Mouse (Mus musculus) megakaryocyte, adult 5-6 weeks (primary cell): ENCODE measurements around the gene Ddah2. TPM values are rescaled to one million over a fixed set of nuclear protein-coding genes. Genes with fewer than 3 reads are reported as not detected.
A peak's percentile ranks its signal among the peaks of the same experiment; 100 is the strongest.

Experiments
- ATAC-seq: 2 replicates; pipeline ENCODE4 v1.8.0; 2016; ENCODE audit warnings: mild to moderate bottlenecking, inconsistent platforms; ENCODE audit not compliant: poor library complexity, severe bottlenecking
- total RNA-seq, 2 experiments: library from RNA; stranded (forward) in 1 of 2; stranded (reverse) in 1 of 2; fragments of 153-499, 151-499 nt in 1 of 2; fragments of 221-1000, 200-1000 nt in 1 of 2; gene quantifications; 2 replicates each; pipeline versions ENCODE4 v1.2.3 to v1.2.4; 2015 to 2017

Ddah2 gene
- 2.2 and 3.1 TPM in 2 replicates for total RNA-seq (2015)
- total RNA-seq (2017), result 1.2 and 2.7 TPM in 2 replicates

DNA sequence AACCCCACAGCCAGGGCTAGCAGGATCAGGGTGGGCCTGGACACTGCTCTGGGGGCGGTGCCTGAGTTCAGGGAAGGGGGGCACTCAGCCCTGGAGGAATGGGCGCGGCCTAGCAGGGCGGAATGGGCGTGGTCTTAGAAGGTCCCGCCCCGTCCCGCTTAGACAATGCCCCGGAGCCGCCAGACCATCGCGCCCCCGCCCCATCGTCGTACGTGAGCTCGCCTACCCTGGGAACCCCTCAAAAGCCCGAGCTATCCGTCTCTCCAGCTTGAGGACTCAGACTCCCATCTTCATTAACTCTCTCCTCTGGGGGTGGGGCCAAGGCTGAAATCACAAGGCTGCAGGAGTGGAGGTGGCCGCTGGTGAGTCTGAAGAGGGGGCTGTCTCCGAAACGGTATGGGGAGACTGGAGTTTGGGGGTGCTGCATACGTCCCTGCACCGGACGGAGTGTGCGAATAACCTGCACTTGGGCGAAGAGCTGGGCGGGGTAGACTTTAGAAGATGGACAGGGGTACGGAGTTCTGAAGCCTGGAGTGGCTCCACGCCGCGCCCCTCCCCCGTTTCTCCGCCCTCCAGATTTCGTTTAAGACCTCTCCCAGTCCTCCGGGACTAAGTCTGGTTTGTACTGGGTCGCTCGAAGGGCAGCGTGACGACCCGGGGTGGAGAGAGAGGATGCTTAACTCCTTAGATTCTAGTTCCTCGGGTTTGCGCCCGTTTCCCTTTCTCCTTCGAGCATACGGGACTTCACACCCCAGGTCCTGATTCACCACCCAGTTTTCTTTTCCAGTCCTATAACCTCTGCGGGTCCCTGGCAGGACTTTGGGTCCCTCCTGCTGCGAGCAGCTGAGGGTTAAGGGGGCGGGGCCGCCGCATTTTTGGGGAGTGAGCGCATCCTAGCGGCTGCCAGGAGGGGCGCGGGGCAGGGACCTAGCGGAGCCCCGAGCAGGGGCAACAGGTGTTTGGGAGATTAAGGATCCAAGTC lies at the start of gene Ddah2:
Ddah2 (plus strand) TSS at position 125 of the 982 bp plus-strand sequence.
- ATAC-seq, result peak; percentile 93

DNA sequence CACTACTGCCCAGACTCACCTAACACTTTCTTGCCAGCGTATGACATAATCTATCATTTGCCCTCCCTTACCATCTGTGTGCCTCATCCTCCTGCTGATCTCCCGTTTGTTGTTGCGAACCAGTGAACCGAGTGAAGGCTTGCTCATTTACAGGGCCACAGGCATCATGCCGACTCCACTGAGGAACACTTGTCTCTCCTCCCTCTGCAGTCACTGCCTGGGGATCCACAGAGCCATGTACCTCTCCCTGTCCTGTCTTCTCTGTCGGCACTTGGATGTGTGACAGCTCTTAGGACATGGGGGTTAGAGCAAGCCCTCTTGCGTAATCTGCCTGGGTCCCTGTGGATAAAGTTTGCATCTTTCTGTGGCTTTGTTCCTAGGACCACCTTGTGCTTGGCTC lies 49.2 kb upstream of the Ddah2 start:
- ATAC-seq, result no peak

DNA sequence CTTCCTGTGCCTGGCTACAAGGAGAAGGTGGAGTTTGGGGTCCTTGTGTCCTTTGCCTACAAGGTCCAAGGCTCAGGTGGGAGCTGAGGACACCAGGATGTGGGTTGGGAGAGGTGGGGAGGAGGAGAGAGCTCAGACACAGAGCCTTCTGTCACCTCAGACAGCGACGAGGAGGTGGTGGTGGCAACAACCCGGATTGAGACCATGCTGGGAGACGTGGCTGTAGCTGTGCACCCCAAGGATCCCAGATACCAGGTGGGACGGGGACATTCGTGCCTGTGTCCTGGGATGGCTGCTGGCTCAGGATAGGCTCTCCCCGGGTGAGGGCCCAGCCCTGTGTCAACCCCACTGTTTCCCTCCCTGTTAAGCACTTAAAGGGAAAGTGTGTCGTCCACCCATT lies 47.4 kb upstream of the Ddah2 start:
- no peak for ATAC-seq

DNA sequence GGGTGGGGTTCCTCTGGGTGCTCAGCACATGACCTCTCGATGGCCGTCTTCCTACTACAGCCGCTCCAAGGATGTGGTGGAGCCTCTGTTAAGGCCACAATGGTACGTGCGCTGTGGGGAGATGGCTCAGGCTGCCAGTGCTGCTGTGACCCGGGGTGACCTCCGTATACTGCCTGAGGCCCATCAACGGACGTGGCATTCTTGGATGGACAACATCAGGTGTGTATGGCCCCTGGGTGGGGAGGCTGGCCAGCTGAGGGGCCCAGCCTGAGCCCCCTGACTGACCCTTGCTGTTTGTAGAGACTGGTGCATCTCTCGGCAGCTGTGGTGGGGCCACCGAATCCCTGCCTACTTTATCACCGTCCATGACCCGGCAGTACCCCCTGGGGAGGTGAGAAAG lies 46.4 kb upstream of the Ddah2 start:
- ATAC-seq, result no peak

DNA sequence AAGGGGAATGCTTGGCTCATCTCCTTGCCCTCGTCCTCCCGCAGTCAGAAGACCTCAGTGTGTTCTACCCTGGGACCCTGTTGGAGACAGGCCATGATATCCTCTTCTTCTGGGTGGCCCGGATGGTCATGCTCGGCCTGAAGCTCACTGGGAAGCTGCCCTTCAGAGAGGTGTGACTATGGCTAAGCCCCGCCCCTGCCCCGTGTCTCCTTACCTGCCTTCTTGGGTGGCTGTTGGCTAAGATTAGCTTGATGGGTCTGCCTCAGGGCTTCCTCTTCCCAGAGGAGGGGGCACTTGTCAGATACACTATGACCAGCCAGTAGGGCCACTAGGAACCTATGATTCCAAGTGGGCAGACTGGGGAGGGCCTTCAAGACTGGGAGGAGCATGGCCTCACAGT lies 45.6 kb upstream of the Ddah2 start:
- ATAC-seq, result no peak

DNA sequence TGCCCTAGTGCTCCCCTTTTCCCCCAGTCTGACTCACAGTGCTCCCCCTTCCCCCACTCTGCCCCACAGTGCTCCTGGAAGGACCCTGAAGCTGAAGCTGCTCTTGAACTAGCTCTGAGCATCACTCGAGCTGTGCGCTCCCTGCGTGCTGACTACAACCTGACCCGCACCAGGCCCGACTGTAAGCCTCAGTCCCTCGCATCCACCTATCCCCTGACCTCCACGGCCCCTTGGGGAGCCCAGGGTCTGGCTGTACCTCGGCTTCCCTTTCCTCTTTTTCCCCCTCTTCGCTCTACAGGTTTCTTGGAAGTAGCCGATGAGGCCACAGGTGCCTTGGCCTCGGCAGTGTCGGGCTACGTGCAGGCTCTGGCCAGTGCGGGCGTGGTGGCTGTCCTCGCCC lies 43.5 kb upstream of the Ddah2 start:
- ATAC-seq, result no peak

DNA sequence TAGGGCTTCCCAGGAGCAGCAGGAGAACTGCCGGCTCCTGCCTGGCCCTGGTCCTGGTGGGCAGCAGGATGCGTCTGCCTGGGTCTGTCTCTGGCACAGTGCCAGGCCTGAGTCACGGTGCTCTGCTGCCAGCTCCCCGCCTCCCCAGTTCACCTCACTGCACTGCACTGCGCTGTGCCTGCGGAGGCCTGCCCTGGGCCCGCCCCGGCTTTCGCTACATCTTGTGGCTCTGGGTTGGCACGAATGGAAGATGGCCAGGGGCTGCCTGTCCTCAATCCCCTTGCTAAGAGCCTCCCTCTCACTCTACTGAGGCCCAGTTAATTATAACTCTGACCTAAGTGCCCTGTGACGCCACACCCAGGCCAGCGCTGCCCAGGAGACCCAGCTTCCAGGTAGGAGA lies 42.5 kb upstream of the Ddah2 start, which contains the start of gene Vwa7:
Vwa7 (plus strand) TSS at position 204 of the 400 bp plus-strand sequence.
- no peak for ATAC-seq

DNA sequence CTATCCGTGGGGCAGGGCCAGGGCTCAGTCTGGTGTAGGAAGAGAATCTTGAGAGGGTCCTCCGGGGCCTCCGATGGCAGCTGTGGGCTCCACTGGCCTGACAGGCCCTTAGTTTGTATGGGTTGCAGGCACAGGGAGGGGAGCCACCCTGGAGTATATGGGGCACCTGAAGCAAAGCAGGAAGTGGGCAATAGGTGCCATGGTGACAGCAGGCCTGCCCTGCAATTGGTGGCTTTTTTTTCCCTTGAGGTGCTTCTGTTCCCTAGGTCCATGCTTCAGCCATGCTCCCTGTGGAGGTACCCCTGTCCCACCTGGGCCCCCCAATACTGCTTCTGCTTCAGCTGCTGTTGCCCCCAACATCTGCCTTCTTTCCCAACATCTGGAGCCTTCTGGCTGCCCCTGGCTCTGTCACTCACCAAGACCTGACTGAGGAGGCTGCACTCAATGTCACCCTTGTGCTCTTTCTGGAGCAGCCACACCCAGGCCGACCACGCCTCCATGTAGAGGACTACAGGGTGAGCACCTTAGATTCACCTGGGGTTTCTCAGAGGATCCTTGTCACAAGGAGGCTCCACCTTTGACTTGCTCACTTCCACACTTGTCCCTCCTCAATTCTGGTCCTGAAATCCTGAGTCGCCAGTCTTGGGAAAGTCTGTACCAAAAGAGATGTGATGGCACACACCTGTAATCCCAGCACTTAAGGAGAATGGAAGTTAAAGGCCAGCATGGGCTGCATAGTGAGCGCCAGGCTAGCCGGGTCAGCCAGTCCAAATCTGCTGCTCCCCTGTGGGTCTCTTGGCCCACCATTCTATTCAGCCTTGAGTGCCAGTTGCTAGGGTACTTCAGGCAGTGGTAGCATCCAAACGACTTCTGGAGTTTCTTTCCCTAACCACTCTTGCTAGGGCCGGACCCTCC lies 41.8 kb upstream of the Ddah2 start:
- no peak for ATAC-seq

DNA sequence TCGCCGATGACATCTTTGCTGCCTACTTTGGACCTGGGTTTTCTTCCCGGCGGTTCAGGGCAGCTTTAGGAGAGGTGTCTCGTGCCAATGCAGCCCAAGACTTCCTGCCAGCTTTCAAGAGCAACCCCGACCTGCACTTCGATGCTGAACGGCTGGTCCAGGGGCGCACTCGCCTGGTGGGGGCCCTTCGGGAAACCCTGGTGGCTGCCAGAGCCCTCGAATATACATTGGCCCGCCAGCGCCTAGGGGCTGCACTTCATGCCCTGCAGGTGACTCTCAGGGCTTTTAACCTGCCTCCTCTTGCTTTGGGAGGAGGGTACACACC lies 41.2 kb upstream of the Ddah2 start:
- ATAC-seq, result no peak

DNA sequence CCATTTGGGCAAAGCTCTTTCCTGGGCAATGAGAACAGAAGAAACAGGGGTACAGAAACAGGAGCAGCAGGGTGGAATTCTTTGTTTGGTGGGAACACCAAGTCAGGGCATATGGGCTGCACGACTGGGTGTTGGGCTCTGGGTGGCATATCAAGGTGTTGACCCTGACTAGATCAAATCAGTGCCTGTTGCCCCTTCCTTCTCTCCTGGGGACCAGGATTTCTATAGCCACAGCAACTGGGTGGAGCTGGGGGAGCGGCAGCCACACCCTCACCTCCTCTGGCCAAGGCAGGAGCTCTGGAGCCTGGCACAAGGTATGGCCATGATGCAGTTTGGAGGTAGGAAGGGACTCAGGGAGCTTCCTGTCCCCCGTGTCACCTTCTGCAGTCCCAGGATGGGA lies 40.7 kb upstream of the Ddah2 start:
- no peak for ATAC-seq

DNA sequence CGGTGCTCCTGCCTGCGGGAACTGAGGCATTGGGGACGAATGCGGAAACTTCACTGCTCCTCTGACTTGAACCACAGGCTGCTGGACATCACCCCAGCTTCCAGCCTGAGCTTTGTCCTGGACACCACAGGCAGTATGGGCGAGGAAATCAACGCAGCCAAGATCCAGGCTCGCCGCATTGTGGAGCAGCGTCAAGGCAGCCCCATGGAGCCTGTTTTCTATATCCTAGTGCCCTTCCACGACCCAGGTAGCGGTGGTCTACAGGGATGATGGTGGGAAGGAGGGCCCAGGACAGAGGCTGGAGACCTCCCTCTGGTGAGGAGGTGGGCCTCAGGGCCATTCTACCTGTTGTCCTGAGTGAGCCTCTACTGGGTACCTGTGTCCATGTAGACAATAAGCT lies 38.9 kb upstream of the Ddah2 start:
- no peak for ATAC-seq

DNA sequence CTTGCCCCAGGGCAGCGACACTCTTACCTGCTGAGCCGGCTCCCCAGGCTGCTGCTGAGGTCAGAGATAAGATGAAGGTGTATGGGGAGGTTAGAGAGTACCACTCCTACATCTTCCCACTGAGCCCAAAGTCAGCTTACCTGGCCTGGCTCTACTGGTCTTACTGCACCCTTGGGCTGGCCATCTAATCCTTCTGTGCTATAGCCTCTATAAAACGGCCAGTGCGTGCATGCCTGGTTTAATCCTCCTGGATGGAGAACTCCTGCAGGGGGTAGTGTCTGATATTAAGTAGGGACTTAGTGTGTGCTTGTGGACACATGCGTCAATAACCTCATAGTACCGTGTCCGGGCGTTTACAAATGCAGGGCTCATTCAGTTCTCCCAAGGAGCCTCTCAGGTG lies 38.3 kb upstream of the Ddah2 start:
- no peak for ATAC-seq

DNA sequence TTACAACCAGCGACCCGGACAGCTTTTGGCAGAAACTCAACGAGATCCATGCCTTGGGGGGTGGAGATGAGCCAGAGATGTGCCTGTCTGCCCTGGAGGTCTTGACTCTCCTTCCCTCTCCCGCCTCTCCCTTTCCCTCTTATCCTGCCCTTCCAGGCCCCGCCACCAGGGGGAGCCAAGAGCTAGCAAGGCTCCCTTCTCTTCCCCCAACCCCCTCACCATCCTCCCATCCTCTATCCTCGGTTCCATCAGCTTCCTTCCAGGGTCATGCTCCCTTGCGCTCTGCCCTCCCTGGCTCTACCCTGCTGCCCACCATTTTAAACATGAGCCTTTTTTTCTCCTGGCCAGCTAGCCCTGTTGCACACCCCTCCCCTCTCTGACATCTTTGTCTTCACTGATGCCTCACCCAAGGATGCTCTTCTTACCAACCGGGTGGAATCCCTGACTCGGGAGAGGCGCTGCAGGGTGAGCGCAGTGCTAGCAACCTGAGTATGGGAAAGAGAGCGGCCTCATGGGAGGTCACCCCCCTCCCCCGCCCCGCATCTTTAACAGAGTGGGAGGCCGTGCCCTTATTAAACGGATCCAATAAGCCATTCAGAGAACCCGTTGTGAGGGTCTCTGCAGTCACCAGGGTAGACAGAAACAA lies 37.5 kb upstream of the Ddah2 start:
- peak; percentile 76 for ATAC-seq

DNA sequence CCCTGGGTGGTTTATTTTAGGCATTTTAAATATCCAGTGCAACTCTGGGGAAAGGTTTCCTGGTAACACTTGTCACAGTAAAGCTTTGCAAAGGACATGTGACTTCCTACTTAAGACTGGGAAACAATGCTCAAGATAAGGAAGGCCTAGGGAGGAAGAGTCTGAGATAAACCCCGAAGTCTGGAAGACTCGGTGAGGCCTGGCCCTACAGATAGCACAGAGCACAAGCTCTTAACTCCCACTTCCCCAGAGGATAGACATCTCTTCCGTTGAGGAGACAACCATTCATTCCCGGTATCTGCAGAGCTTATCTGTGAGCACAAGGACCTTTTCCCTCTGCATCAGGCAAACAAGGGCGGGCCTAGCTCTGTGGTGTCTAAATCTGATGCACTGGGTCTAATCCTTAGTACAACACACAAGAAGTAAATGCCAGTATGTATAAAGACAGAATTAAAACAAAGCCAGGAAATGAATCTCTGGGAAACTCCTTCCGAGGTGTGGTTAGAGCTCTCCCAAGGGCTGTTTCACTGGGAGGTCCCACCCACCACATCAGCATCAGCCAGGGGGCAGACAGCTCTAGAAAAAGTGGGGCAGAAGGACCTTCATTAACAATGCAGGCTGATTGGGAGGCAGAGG lies 36.9 kb upstream of the Ddah2 start:
- no peak for ATAC-seq

DNA sequence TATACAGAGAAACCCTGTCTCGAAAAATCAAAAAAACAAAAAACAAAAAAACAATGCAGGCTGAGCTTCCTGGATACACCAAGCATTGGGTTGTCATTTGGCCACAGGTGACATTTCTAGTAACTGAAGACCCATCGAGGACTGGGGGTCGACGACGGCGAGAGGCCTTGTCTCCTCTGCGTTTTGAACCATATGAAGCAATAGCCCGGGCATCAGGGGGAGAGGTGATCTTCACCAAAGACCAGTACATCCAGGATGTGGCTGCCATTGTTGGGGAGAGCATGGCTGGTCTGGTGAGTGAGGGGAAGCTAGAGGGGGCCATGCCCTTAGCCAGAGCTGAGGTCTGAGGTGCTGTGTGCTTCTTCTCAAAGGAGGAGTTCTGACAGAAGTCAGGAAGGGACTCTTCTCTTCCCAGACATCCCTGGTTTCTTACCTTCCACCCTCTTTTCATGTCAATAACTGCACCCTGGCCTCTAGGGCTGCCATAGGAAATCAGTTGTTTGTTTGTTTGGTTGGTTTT lies 36.2 kb upstream of the Ddah2 start:
- no peak for ATAC-seq

DNA sequence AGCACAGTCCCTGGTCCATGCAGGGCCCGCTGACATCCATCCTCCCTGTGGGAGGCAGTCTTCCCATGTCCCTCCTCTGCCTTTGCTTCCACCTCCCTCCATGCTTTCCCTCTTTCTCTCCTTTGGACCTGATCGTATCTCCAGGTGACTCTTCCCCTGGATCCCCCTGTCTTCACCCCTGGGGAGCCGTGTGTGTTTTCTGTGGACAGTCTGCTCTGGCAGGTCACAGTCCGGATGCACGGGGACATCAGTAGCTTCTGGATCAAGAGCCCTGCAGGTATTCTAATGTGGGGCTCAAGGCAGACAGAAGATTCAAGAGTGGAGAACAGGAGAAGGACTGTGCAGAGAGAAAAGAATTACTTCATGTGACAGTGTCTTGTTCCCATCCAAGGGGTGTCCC lies 35.6 kb upstream of the Ddah2 start:
- ATAC-seq, result no peak

DNA sequence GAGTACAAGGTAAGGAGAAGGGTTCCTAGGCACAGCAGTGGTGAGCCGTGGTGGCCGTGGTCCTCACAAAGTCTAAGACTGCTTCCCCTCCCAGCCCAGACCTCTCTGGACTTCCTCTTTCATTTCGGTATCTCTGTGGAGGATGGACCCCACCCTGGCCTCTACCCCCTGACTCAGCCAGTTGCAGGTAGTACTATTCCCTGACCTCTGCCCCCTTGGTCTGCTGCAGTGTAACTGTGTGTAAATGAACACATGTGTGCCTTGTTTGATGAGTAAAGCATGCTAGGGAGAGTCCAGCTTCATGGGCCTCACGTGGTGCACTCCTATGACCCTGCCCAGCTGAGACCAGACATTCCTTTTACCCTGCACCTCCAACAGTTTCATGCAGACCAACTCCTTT lies 35.1 kb upstream of the Ddah2 start:
- peak; percentile 83 for ATAC-seq

DNA sequence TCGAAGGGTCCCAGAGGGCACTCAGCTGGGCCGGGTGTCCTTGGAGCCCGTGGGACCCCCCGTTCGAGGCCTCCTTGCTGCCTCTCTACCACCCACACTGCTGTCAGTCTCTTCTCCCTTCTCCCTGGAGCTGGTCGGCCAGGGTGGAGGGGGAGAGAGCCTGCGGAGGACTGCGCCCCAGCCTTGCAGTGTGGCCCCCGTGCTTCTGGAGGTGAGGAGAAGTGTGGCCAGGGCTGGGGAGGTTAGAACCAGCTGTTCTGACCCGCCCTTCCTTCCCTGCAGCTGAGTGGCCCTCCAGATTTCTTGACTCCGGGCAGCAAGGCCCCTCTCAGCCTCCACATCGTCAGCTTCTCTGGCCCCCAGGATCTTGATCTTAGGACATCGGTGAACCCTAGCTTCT lies 34.6 kb upstream of the Ddah2 start:
- ATAC-seq, result no peak

DNA sequence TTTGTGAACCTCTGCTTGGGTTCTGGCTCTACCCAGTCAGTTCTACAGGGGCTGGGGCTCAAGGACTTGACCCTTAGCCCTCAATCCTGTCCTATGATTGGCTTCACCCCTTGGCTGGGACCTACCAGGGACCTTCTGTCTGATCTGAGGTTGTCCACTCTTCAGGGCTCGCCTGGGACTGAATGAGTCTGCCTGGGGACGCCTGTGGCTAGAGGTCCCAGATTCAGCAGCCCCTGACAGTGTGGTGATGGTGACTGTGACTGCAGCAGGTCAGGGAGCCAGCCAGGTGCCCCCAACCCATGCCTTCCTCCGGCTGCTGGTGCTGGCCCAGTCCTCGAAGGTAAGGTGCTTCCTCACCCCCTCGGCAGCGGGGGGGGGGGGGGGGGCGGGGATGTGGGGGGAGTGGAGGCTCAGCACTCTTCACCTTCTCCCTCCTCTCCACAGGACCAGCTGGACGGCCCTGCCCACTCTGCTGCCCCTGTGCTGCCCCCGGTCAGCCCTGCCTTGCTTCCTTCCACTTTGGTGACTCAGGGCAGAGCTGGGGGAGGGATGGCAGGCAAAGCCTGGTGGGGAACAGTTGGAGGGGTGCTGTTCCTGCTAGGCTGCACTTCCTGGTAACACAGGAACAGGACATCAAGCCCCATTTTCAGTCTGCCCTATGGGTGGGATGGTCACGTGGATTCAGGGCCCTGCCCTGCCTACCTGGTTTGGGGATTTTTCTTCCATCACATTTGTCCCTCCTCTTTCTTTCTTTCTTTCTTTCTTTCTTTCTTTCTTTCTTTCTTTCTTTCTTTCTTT lies 33.9 kb upstream of the Ddah2 start:
- no peak for ATAC-seq

DNA sequence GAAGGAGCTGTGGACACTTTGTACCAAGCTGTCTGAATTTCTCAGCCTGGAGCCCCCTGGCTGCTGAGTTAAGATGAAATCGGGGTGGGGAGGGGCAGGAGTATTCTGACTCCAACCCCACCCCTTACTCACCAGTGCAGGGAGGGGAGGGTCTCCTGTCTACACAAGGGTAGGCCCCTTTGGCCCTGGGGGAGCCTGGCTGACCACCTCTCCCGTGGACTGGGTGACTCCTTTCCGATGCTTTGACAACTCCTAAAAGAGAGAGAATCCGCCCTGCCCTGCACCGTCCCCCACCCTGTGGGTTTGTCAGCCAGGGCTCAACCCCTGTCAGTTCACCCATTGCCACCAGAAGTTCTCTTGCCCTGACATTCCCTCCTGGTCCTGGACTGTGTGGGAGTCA lies 32.6 kb upstream of the Ddah2 start:
- ATAC-seq, result no peak
